Mouse (Mus musculus) hindbrain, postnatal 0 days (tissue): ENCODE measurements around the gene Mvp. TPM values are rescaled to one million over a fixed set of nuclear protein-coding genes. Genes with fewer than 3 reads are reported as not detected.

Experiments used
- ATAC-seq: fragments of 200-750 bp; cut with Nextera tagmentation; 2 replicates; pipeline ENCODE4 v1.8.0; 2017; ENCODE audit warnings: mild to moderate bottlenecking, moderate TSS enrichment, moderate library complexity
- DNase-seq: peaks from one replicate; pipeline ENCODE4 v3.0.0-alpha.2; 2015; ENCODE audit warnings: low spot score
- H3K27ac ChIP-seq: fragments of 300-500 bp; sonication (generic); 2 replicates; pipeline ENCODE4 v1.5.1; 2014; ENCODE audit warnings: mild to moderate bottlenecking
- H3K27me3 ChIP-seq: fragments of 300-500 bp; sonication (generic); 2 replicates; pipeline ENCODE4 v1.6.1; 2014; ENCODE audit warnings: low read length, mixed read lengths; ENCODE audit not compliant: insufficient read depth
- H3K36me3 ChIP-seq: fragments of 300-500 bp; sonication (generic); 2 replicates; pipeline ENCODE4 v1.6.1; 2014; ENCODE audit warnings: low read length, mixed read lengths; ENCODE audit not compliant: insufficient read depth
- H3K4me1 ChIP-seq: fragments of 300-500 bp; sonication (generic); 2 replicates; pipeline ENCODE4 v1.6.1; 2014; ENCODE audit warnings: antibody characterized with exemption, low read length, mixed read lengths; ENCODE audit not compliant: insufficient read depth
- H3K4me2 ChIP-seq: fragments of 300-500 bp; sonication (generic); 2 replicates; pipeline ENCODE4 v1.6.1; 2014; ENCODE audit warnings: low read depth, mild to moderate bottlenecking, low read length, moderate library complexity, mixed read lengths
- H3K4me3 ChIP-seq: fragments of 300-500 bp; sonication (generic); 2 replicates; pipeline ENCODE4 v1.5.1; 2014; ENCODE audit warnings: low read length
- H3K9ac ChIP-seq: fragments of 300-500 bp; sonication (generic); replicated peaks from 2 replicates; pipeline ENCODE4 v1.6.1; 2014; ENCODE audit warnings: mild to moderate bottlenecking, low read length, moderate library complexity, mixed read lengths
- H3K9me3 ChIP-seq: fragments of 300-500 bp; sonication (generic); 2 replicates; pipeline ENCODE4 v1.6.1; 2016; ENCODE audit warnings: low read length, mixed read lengths
- CTCF ChIP-seq: IDR thresholded peaks from 2 replicates; pipeline ENCODE4 v1.5.1; 2016; ENCODE audit warnings: antibody characterized with exemption, control low read depth, low read depth
- WGBS: fragments of 180-500 bp; shearing (Covaris S2); extraction: QIAGEN DNeasy Blood & Tissue Kit; methylation state at CpG from one replicate; pipeline ENCODE4 v1.1.7; 2014; 5-methylcytosine and 5-hydroxymethylcytosine counted together
- polyA plus RNA-seq: library from polyadenylated mRNA; unstranded; fragments of >200 nt; fragmentation: Nextera tagmentation; extraction: Ambion mirVana; gene quantifications from 2 replicates; pipeline ENCODE4 v1.2.1, GENCODE M21; 2015
- total RNA-seq: library from RNA; depleted of rRNA; stranded (reverse); fragments of >200 nt; gene quantifications from 2 replicates; pipeline ENCODE4 v1.2.3, GENCODE M21; 2014; rRNA removed

Mvp gene
- total RNA-seq (6.5 and 6.9 TPM in 2 replicates), polyA plus RNA-seq (5.5 and 5.8 TPM in 2 replicates)

- 67% methylated on average over 11 of the region's 11 CpGs for WGBS
- H3K36me3 ChIP-seq: peaks cover 16% of the 10 kb centered on the region
- peak within 1 kb of the TSS; percentile 27 for H3K4me3 ChIP-seq
- no peak within 1 kb of the TSS for H3K27ac ChIP-seq
- 0 out of 2 replicates have a peak within 1 kb of the TSS, but pooled peaks have one; percentile 24 for H3K9ac ChIP-seq
- DNase-seq (no peak), ATAC-seq (no peak)
- H3K27me3 ChIP-seq: no peaks in the 10 kb centered on the region
- no peak for TF ChIP-seq CTCF
- H3K4me1 ChIP-seq: peaks cover 25% of the 10 kb centered on the region
- peak within 1 kb of the TSS; percentile 40 for H3K4me2 ChIP-seq
- no peaks in the 10 kb centered on the region for H3K9me3 ChIP-seq
These were observed at the start of gene Mvp for GRCm38 (mm10) chr7:127014320-127014719. TSS of gene Mvp (minus strand) at chr7:127014621.

GRCm38 (mm10) chr7:127055026-127055585 is 40.7 kb upstream of the Mvp start:
- no peak for TF ChIP-seq CTCF
- Histone ChIP-seq H3K4me1 (no peaks in the 10 kb centered on the region), H3K4me2 (no peak overlapping the region), H3K9me3 (no peaks in the 10 kb centered on the region), H3K27me3 (no peaks in the 10 kb centered on the region), H3K27ac (no peak overlapping the region), H3K9ac (no peak overlapping the region), H3K4me3 (no peak overlapping the region), H3K36me3 (no peaks in the 10 kb centered on the region)
- DNase-seq (no peak), ATAC-seq (no peak)
- WGBS: 75% methylated on average over 5 of the region's 5 CpGs

- Histone ChIP-seq H3K36me3 (no peaks in the 10 kb centered on the region), H3K27me3 (no peaks in the 10 kb centered on the region), H3K27ac (peak within 1 kb of the TSS; percentile 74), H3K4me2 (peak within 1 kb of the TSS; percentile 98), H3K4me3 (peak within 1 kb of the TSS; percentile 71), H3K9me3 (no peaks in the 10 kb centered on the region), H3K9ac (peak within 1 kb of the TSS; percentile 63), H3K4me1 (peaks cover 8% of the 10 kb centered on the region; the same call in 1 of the 2 replicates)
- peak; percentile 94 for DNase-seq
- no peak for TF ChIP-seq CTCF
- WGBS: under 1% methylated on average over 53 of the region's 53 CpGs
- peak; percentile 92 for ATAC-seq
These were observed 27.6 kb upstream of the Mvp start, which contains the start of gene Kif22 for GRCm38 (mm10) chr7:127041851-127042672. TSS of gene Kif22 (minus strand) at chr7:127042471.

- no peak overlapping the region for H3K4me2 ChIP-seq
- 77% methylated on average over 1 of the region's 1 CpGs for WGBS
- no peaks in the 10 kb centered on the region for H3K36me3 ChIP-seq
- H3K4me1 ChIP-seq: peaks cover 8% of the 10 kb centered on the region; the same call in 1 of the 2 replicates
- no peaks in the 10 kb centered on the region for H3K27me3 ChIP-seq
- no peak overlapping the region for H3K27ac ChIP-seq
- H3K4me3 ChIP-seq: no peak overlapping the region
- DNase-seq: no peak
- TF ChIP-seq CTCF: no peak
- H3K9ac ChIP-seq: no peak overlapping the region
- H3K9me3 ChIP-seq: no peaks in the 10 kb centered on the region
- ATAC-seq: no peak
These were observed 16.8 kb upstream of the Mvp start for GRCm38 (mm10) chr7:127031244-127031643.

- Histone ChIP-seq H3K9ac (no peak overlapping the region), H3K4me2 (no peak overlapping the region), H3K9me3 (no peaks in the 10 kb centered on the region), H3K4me3 (no peak overlapping the region), H3K36me3 (no peaks in the 10 kb centered on the region), H3K4me1 (peaks cover 8% of the 10 kb centered on the region; the same call in 1 of the 2 replicates), H3K27ac (no peak overlapping the region), H3K27me3 (no peaks in the 10 kb centered on the region)
- DNase-seq (no peak), ATAC-seq (no peak)
- TF ChIP-seq CTCF: no peak
- 97% methylated on average over 1 of the region's 1 CpGs for WGBS
These were observed 15.8 kb upstream of the Mvp start for GRCm38 (mm10) chr7:127030172-127030571.

GRCm38 (mm10) chr7:127027885-127028284 is 13.5 kb upstream of the Mvp start:
- TF ChIP-seq CTCF: no peak
- no peaks in the 10 kb centered on the region for H3K27me3 ChIP-seq
- peak overlapping the region; percentile 99 for H3K27ac ChIP-seq
- H3K9me3 ChIP-seq: no peaks in the 10 kb centered on the region
- peak overlapping the region; percentile 88 for H3K4me3 ChIP-seq
- DNase-seq: peak; percentile 23
- peak overlapping the region; percentile 99 for H3K9ac ChIP-seq
- WGBS: 57% methylated on average over 8 of the region's 8 CpGs
- H3K36me3 ChIP-seq: 0 out of 2 replicates have a peak, but pooled peaks cover 8% of the 10 kb centered on the region
- peak overlapping the region; percentile 87 for H3K4me2 ChIP-seq
- ATAC-seq: no peak
- H3K4me1 ChIP-seq: peaks cover 28% of the 10 kb centered on the region
